Mouse (Mus musculus) monocyte, adult 5-6 weeks (primary cell): Measurements from ENCODE around the gene Shc1. TPM values are rescaled to one million over a fixed set of nuclear protein-coding genes. Genes with fewer than 3 reads are reported as not detected.

Experiments
- ATAC-seq: fragments of 153-309, 156-312 bp; replicated peaks from 2 replicates; pipeline ENCODE4 v1.8.0; 2017; ENCODE audit warnings: mild to moderate bottlenecking; ENCODE audit not compliant: low TSS enrichment, insufficient number of reproducible peaks, severe bottlenecking, poor library complexity, low FRiP score
- total RNA-seq: library from RNA; stranded (forward); fragments of 200-1000, 200-491, 200-594 nt; gene quantifications from 3 replicates; pipeline ENCODE4 v1.2.3, GENCODE M21; 2017

The Shc1 gene
- total RNA-seq, 1 experiment from 2014 or later, result 58.4 TPM

DNA sequence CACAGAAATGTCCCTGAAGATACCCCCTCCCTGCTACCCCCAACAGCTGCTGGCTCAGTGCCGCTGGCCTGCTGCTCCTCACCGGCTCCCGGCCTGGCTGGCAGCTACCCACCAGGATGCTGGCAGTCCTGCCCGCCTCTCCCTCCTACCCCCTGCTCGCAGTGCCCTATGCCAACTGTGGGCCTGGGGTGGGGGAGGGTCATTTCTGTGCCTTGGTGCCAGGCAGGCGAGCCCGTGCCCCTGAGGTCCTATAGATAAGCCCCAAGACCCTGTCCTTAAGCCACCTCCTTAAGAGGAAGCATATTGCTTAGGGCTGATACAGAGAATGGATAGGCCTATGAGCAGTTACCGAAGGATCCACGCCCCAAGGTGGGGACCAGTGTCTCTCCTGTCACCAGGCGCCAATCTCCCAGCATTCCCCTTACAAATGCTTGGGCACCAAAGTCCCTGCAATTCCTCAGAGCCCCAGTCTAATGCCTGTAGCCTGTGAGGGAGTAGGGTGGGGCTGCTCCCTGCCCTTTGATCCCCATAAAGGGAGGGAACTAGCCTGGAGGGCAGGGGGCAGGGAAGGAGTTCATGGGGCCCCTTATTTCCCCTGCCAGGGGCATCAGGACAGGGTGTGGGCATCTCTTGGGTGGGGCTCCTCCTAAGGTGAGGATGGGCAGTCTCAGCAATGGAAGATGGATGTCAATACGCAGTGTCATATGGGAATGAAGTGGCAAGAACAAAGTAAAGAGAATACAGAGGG, 29.9 kb upstream of the Shc1 start:
- no peak for ATAC-seq

DNA sequence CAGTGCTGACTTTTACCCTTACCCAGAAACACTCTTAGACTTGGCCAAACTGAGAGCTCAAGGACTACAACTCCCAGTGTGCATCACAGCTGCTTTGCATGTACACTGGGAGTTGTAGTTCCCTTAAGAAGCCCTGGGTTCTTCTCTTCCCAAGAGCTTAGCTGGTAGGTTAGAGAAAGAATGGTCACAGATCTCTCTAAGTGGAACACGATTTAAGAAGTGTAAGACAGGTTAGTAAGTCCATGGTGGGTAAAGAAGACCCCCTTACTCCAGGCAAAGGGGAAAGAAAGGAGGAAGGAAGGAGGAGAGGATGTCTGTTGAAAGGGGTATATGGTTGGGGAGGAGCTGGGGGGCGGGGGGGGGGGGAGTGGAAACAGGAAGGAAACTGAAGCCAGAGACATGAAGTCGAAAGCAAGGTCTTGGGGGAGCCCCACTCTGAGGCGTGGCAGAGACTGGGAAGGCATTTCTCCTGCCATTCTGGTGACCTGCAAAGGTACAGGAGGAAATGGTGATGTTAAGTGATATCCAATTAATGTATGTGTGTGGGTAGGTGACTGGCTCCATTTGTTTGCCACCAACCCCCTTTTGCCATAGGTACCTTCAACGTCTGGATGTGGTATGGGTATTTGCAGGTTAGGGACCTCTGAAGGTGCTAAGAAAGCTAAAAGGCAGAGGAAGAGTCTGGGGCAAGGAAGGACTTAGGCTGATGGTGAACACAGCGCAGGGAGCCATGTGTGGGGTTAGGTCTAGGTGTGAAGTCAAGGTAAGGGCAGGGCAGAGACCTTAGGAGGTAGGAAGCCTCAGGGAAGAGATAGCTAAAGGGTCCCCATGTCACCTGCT, 29.1 kb upstream of the Shc1 start:
- 0 out of 2 replicates have a peak, but pooled peaks have one; percentile 34 for ATAC-seq

DNA sequence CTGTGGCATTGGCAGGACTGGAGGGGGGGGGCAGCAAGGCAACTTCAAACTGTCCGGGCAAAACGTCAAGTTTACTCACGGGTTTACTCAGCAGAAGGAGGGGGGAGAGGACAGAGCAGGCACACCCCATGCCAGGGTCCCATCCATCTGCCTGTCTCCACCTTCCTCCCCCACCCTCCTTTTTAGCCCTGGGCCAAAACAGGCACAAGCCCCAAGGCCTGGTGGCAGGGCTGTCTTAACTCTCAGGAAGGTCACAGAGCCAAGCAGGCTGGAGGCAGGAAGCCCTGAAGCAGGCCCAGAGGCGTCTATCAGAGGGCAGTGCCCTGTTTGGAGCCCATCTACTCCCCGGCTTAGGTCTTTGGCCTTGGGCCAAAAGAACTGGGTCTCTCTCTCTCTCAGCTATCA, 28.1 kb upstream of the Shc1 start:
- no peak for ATAC-seq

DNA sequence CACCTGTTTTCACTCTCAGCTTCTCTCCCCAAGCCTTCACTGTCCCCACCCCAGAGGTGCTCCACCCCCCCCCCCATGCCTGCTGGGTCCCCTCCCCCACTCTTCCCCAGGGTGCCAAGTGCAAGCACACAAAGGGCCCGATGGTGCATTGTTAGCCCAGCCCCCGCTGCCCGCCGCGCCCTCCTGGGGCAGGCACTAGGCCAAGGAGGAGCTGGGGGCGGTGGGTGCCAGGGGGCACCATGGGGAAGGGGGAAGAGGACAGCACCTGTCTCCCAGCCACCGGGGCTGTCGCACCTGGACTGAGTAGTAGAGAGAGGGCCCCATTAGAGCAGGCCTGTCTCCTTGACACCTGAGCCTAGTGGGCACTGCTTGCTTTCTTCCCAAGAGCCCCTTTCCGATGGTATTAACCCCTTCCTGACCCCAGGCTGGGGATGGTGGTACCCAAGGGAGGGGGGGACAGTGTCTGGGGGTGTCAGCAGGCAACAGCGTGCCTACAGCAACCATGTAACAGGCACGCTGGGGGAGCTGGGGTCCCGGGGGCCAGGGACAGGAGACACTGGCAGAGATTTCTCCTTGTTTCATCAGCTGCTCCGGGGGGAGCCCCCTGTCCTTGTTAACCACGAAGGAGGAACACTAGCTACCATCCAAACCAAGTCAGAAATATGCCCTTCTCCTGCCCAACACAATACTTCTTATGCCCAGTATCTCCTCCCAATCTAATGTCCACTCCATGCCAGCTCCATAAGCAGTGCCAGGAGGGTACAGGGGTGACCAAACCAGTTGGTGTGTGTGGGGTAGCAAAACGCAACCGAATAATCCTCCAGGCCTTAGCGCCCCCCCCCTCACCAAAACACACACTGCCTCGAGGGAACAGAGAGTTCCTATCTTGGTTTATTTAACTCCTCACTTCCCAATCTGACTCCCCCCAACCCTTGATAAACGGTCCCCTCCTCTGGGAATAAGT, 27.3 kb upstream of the Shc1 start:
- no peak for ATAC-seq

DNA sequence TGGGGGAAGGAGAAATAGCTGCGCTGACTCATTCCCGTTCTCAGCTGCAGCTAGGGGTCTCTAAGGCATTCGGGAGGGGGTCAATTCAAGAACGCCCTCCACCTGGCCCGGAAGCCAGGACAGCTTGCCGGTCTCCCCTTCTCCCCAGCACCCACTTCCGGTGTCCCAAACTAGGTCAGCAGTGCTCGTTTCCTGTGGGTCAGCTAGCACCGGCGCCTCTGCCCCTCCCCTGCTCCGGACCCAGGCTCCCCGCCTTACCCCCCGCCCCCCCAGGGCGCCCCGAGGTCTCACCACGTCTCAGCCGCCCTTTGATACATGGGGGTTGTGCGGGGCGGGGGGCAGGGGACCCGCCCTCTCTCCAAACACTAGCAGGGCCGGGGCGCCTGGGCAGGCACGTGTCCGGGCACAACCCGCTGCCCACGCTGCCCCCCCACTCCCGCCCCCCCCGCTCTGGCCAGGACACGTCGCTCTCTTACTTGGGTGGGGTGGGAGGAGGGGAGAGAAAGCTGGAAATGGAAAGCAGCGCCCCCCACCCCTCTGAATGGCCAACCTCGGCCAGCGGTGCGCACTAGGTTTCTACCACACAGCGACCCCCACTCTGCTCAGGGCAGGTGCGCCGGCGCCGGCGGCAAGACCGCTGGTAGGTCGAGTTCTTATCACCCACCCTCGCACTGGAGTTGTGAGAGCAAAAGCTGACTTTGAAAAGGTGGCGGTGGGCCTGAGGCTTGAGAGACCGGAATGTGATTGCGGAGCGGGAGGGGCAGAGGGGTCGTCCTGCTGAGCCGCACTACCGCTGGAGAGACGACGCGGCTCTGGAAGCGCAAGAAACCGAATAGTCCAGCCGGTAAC, 26.4 kb upstream of the Shc1 start:
- ATAC-seq, result no peak

DNA sequence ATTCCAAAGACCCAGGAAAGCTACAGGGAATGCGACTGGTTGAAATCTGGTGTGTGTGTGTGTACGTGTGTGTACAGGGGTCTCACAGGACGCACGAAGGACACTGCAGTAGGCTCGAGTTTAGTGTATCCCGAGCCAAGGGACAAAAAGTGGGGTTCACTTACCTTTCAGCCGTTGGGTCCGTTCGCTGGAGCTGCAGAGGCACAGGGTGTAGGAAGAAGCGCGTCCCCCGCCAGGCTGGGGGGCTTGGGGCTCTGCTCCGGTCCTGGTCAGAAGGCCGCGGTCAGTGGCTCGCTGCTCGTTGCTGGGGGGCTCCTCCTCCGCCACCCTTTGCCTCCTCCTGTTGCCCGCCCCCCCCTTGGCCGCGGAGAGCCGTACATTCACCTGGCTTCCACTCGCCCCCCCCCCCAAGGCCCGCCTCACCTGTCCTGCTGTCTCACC, 25.4 kb upstream of the Shc1 start:
- no peak for ATAC-seq

DNA sequence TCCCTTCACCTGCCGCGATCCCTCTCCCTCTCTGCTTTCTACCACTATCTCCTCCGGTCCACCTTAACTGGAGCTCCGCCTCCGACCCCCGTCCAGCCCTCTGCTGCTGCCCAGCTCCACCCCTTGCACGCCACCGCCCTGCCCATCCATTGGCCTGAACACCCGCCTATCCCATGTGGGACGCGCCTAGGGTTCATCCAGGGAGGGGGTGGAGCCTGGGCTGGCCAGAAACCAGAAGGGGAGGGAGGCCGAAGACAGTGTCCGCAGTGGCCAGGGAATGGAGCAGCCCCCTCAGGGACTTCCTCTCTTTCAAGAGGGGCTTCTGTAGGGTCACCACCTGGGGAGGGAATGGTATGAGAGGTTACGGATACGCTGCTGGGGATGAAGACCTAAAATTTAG, 24.6 kb upstream of the Shc1 start:
- peak; percentile 83 for ATAC-seq

DNA sequence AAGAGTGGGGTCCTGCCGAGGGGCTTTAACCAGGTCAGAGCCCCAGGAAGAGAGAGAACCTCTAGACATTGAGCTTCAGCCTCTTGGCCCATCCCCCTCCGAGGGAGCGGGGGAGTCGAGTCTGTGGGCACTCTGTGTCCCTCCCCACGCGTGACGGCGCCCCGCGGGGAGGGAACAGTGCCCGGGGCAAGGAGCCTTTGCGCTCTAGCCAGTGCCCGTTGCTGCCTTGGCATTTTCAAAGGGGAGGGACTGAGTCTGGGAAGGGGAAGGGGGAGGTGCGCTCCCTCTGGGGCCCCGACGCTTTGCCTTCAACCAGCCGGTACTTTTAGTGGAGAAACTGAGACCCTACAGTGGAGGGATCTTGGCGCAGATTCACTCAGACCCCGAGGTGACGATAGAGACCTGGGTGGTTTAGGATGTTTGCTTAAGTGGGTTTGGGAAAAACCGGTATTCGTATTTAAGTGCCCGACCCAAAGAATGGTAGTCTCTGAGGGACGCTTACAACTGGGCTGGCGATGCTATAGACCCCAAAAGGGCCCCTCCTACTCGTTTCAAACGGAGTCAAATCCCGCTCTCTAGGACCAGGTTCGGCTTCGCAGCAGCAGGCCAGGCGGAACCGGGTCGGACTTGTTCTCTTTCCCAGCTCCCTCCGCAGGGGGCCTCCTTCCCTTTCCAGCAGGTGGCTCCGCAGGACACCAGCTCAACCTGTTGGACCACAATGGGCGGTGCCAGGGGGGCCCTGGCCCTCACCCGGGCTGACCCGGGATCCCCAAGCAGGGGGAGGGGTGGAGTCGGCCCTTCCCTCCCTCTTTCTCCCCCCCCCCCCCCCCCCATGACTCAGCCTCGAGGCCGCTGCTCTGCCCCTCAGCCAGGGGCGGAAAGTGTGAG, 24.0 kb upstream of the Shc1 start, which contains the start of gene Zbtb7b:
Zbtb7b (minus strand) TSS at position 771 of the 888 bp plus-strand sequence.
- ATAC-seq, result peak; percentile 51

DNA sequence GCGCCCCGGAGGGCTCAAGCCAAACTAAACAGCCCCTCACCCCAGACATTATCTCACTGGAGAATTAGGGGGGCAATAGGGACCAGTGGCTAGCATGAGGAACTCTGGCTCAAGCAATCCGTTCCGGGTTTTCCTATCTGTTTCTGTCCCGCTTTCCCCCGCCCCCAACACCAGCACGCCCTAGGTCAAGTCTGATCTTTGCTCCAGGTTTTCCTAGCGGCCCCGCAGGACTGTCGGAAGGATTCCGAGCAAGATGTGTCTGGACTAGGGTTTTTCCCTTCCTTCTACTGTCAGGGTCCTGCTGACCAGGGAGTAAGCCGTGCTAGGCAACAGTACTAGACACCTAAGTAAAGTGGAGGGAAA, 23.4 kb upstream of the Shc1 start:
- 0 out of 2 replicates have a peak, but pooled peaks have one; percentile 6 for ATAC-seq

DNA sequence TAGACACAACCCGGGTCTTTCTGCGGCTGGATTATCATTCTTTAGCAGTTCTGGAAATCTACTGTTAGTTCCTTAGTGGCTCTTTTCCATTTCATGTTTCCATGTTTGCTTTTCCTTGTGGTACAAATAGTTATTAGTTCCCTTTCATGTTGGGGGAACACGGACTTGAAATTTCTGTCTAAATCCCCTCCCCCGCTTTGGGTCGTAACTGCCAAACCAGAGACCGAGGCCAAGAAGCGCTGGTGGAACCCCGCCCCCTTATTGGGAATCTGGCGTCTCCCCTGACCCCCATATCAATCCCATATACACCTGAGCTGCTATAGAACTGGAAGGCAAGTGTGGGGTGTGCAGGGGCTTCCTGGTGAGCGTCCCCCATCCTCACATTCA, 22.8 kb upstream of the Shc1 start:
- no peak for ATAC-seq

DNA sequence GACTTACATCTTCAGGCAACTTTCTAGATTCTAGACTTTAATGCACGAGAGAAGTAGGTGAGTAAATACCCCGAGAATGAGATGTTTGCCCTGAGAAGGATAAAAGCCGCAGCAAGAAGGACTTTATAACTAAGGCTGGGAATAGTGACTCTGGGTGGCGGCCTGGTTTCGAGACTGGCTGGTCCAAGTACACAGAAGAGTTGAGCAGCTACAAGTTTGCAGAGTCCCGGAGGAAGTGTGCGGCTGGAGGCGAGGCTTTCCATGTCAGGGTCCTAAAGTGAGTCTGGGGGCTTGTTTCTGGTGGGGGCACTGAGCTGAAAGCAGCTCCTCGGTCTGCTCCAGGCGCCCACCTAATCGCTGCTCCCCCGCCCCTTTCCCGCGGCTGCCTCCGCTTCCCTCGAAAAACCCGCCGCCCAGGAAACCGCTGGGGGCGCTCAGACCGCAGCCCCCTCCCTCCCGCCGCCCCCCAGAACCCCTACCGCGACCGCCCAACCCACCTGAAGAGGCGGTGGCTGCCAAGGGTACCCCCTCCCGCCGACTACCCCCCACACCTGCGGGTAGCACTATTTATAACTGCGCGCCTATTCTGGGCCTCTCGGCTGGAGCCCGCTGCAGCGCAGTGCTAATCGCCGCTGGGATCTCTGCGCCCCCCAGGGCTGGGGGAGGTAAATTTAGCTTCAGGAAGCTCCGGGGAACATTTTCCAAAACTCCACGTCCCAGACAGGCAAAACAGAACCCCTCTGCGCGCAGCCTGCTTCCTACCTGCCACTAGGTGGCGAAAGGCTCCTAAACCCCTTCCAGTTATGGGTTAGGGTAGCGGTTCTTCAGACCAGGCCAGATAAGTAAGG, 22.2 kb upstream of the Shc1 start:
- no peak for ATAC-seq

DNA sequence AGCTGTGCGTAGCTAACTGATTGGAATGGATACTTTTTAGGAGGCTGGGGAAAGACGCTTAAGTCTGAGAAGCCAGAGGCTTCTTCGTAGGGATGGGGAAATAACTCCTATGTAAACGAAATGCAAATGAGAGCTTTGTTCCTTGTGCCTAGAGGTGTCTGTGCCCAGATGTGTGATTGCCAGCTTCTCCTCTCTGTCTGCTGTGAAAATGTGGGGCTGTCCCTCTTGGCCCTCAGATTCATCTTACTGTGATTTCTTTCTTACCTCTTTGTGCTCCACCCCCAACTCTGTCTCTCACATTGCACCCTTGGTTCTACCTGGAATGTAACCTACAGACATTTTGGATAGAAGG, 21.6 kb upstream of the Shc1 start:
- no peak for ATAC-seq

DNA sequence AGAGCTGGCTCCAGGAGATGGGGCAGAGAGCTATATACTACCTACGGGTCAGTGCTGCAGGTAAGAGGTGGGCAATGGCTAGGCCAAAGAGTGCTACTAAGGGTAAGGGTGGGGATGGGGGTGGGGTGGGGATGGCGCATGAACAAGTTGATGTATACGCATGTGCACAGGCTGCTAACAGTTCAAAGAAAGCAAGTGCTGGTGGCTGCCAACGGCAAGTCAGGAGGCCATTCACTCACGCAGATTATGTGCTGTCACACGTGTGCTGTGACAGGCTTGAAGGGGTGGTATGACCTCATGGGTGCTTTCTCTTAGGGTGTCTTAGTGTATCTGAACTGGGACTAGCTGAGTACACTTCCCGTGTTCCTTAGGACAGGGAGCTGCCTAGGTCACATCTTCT, 16.9 kb upstream of the Shc1 start:
- no peak for ATAC-seq

DNA sequence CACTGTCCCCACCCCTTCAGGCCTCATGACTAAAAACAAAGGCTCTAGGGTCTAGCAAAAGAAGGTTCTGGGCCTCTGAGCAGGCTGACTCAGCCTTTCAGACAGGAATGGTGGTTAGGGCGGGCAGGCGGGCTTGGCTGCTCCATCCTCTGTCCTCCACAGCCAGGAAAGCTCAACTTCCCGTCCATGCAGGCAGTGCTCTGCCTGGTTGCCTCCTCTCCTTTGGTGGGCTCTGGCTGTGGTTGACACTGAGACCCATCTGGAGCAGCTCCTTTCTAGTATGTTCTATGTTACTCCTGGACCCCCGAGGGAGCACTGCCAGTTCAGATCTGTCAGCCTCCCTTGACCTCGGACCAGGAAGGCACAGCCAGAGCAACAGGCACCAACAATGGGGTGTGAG, 15.6 kb upstream of the Shc1 start, which contains the start of gene Lenep:
Lenep (minus strand) TSS at position 101 of the 400 bp plus-strand sequence.
- no peak for ATAC-seq

DNA sequence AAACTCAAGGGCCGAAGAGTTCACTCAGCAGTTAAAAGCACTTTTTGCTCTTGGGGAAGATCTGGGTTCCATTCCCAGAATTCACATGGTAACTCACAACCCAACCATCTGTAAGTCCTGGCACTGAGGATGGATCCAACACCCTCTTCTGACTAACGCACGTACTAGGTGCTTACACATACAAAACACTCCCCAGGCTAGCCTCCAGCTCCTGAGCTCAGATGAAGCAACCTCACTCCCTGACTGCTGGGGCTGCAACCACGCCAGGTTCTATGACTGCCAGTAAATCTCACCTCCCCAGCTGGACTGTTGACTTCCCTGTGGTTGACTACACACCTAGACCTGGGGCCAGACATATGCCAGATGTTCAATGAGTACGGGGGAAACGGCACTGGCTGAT, 11.4 kb upstream of the Shc1 start:
- ATAC-seq, result no peak

DNA sequence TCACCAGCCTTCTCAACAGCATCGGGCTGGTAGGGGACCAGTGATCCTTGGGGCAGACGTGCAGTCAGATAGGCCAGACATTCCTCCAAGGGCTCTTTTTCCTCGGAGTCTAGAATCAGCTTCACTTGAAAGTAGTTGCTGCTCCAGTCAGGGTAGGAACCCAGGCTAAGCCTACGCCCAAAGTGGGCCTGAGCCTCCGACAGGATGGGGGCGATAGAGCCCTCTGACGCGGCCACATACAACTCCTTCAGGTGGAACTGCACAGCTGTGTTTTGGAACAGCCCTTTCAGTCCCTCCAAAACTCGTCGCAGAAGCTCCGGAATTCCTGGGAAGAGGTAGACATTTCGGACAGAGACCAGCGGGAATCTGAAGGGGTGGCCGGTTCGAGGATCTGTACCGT, 9.8 kb upstream of the Shc1 start:
- ATAC-seq, result no peak
